Mouse (Mus musculus) midbrain, embryonic 11.5 days (tissue): ENCODE measurements around the gene Gys1. TPM values are rescaled to one million over a fixed set of nuclear protein-coding genes. Genes with fewer than 3 reads are reported as not detected.
"Not testable (repeated sequence)": the region's sequence is repeated elsewhere in the genome, so short reads cannot be mapped to it uniquely, and the experiment has no call there.

Experiments used
- ATAC-seq: fragments of 200-750 bp; cut with Nextera tagmentation; 2 replicates; pipeline ENCODE4 v1.8.0; 2017; ENCODE audit warnings: moderate TSS enrichment, moderate library complexity; ENCODE audit not compliant: low FRiP score
- DNase-seq: peaks from one replicate; pipeline ENCODE4 v3.0.0; 2015; ENCODE audit warnings: low spot score; ENCODE audit errors: missing footprints
- H3K27ac ChIP-seq: fragments of 300-500 bp; sonication (generic); 2 replicates; pipeline ENCODE4 v1.5.1; 2014; ENCODE audit warnings: low read depth, low read length
- H3K27me3 ChIP-seq: fragments of 300-500 bp; sonication (generic); 2 replicates; pipeline ENCODE4 v1.6.1; 2014; ENCODE audit warnings: mild to moderate bottlenecking, low read length, moderate library complexity, mixed read lengths; ENCODE audit not compliant: control insufficient read depth, insufficient read depth
- H3K36me3 ChIP-seq: fragments of 300-500 bp; sonication (generic); 2 replicates; pipeline ENCODE4 v1.6.1; 2014; ENCODE audit warnings: mild to moderate bottlenecking, low read length, moderate library complexity, mixed read lengths; ENCODE audit not compliant: control insufficient read depth, insufficient read depth
- H3K4me1 ChIP-seq: fragments of 300-500 bp; sonication (generic); 2 replicates; pipeline ENCODE4 v1.6.1; 2014; ENCODE audit warnings: low read length; ENCODE audit not compliant: control insufficient read depth, insufficient read depth
- H3K4me2 ChIP-seq: fragments of 300-500 bp; sonication (generic); 2 replicates; pipeline ENCODE4 v1.6.1; 2014; ENCODE audit warnings: mild to moderate bottlenecking, moderate library complexity
- H3K4me3 ChIP-seq: fragments of 300-500 bp; sonication (generic); 2 replicates; pipeline ENCODE4 v1.5.1; 2014; ENCODE audit warnings: low read depth, low read length
- H3K9ac ChIP-seq: fragments of 300-500 bp; sonication (generic); 2 replicates; pipeline ENCODE4 v1.6.1; 2014; ENCODE audit warnings: low read length
- H3K9me3 ChIP-seq: fragments of 300-500 bp; sonication (generic); 2 replicates; pipeline ENCODE4 v1.6.1; 2016; ENCODE audit warnings: low read length; ENCODE audit not compliant: control insufficient read depth
- WGBS: fragments of 180-500 bp; shearing (Covaris S2); extraction: QIAGEN DNeasy Blood & Tissue Kit; methylation state at CpG from one replicate; pipeline ENCODE4 v1.1.7; 2014; 5-methylcytosine and 5-hydroxymethylcytosine counted together
- polyA plus RNA-seq: library from polyadenylated mRNA; unstranded; fragments of >200 nt; fragmentation: Nextera tagmentation; extraction: Ambion mirVana; gene quantifications from 2 replicates; pipeline ENCODE4 v1.2.1, GENCODE M21; 2014

Gys1 gene
- polyA plus RNA-seq, 1 experiment from 2014 or later: 26.8 TPM

GRCm38 (mm10) chr7:45451344-45451982 is 16.8 kb downstream of the Gys1 start:
- Histone ChIP-seq H3K9me3 (no peaks in the 10 kb centered on the region), H3K9ac (no peak overlapping the region; the same call in 1 of the 2 replicates), H3K4me2 (no peak overlapping the region), H3K27ac (no peak overlapping the region), H3K27me3 (no peaks in the 10 kb centered on the region), H3K4me1 (no peaks in the 10 kb centered on the region), H3K36me3 (peaks cover 4% of the 10 kb centered on the region), H3K4me3 (no peak overlapping the region)
- peak; percentile 98 for DNase-seq
- ATAC-seq: peak; percentile 65
- WGBS: 56% methylated on average over 23 of the region's 23 CpGs

GRCm38 (mm10) chr7:45454971-45455370 is 20.3 kb downstream of the Gys1 start:
- H3K9me3 ChIP-seq: no peaks in the 10 kb centered on the region
- DNase-seq: no peak
- no peak overlapping the region for H3K4me2 ChIP-seq
- H3K4me3 ChIP-seq: no peak overlapping the region
- no peak overlapping the region for H3K9ac ChIP-seq
- no peaks in the 10 kb centered on the region for H3K27me3 ChIP-seq
- H3K36me3 ChIP-seq: peaks cover 17% of the 10 kb centered on the region
- H3K4me1 ChIP-seq: peaks cover 16% of the 10 kb centered on the region
- no peak overlapping the region for H3K27ac ChIP-seq
- whole genome bisulfite sequencing: 92% methylated on average over 15 of the region's 15 CpGs
- no peak for ATAC-seq

GRCm38 (mm10) chr7:45455932-45456696 is 21.5 kb downstream of the Gys1 start:
- H3K9me3 ChIP-seq: no peaks in the 10 kb centered on the region
- H3K4me1 ChIP-seq: peaks cover 23% of the 10 kb centered on the region
- H3K9ac ChIP-seq: no peak overlapping the region
- H3K36me3 ChIP-seq: peaks cover 17% of the 10 kb centered on the region
- H3K4me3 ChIP-seq: no peak overlapping the region
- no peak for ATAC-seq
- no peak overlapping the region for H3K4me2 ChIP-seq
- 83% methylated on average over 13 of the region's 13 CpGs for WGBS
- no peak for DNase-seq
- H3K27ac ChIP-seq: peak overlapping the region; percentile 1; the same call in 1 of the 2 replicates
- H3K27me3 ChIP-seq: no peaks in the 10 kb centered on the region

- WGBS: 57% methylated on average over 9 of the region's 9 CpGs
- Histone ChIP-seq H3K36me3 (peaks cover 17% of the 10 kb centered on the region), H3K9ac (no peak overlapping the region), H3K27ac (no peak overlapping the region; the same call in 1 of the 2 replicates), H3K9me3 (no peaks in the 10 kb centered on the region), H3K4me2 (peak overlapping the region; percentile 96; the same call in 1 of the 2 replicates), H3K27me3 (no peaks in the 10 kb centered on the region), H3K4me1 (peaks cover 23% of the 10 kb centered on the region), H3K4me3 (peak overlapping the region; percentile 87; the same call in 1 of the 2 replicates)
- ATAC-seq (no peak), DNase-seq (peak; percentile 90)
These were observed 22.1 kb downstream of the Gys1 start for GRCm38 (mm10) chr7:45456721-45457203.

GRCm38 (mm10) chr7:45457204-45458060 is 22.8 kb downstream of the Gys1 start:
- DNase-seq (peak; percentile 89), ATAC-seq (no peak)
- peaks cover 20% of the 10 kb centered on the region for H3K36me3 ChIP-seq
- H3K27ac ChIP-seq: no peak overlapping the region; the same call in 1 of the 2 replicates
- peak overlapping the region; percentile 87 for H3K4me3 ChIP-seq
- H3K9me3 ChIP-seq: no peaks in the 10 kb centered on the region
- H3K27me3 ChIP-seq: no peaks in the 10 kb centered on the region
- 78% methylated on average over 10 of the region's 10 CpGs for WGBS
- H3K4me1 ChIP-seq: peaks cover 23% of the 10 kb centered on the region
- H3K9ac ChIP-seq: peak overlapping the region; percentile 9; the same call in 1 of the 2 replicates
- peak overlapping the region; percentile 96 for H3K4me2 ChIP-seq

GRCm38 (mm10) chr7:45458748-45459563 is 24.3 kb downstream of the Gys1 start:
- peak overlapping the region; percentile 82 for H3K27ac ChIP-seq
- H3K9me3 ChIP-seq: no peaks in the 10 kb centered on the region
- peak; percentile 73 for ATAC-seq
- WGBS: 1% methylated on average over 43 of the region's 43 CpGs
- H3K36me3 ChIP-seq: peaks cover 21% of the 10 kb centered on the region
- H3K4me2 ChIP-seq: peak overlapping the region; percentile 96
- peak; percentile 99 for DNase-seq
- peaks cover 23% of the 10 kb centered on the region for H3K4me1 ChIP-seq
- H3K27me3 ChIP-seq: no peaks in the 10 kb centered on the region
- peak overlapping the region; percentile 83 for H3K9ac ChIP-seq
- peak overlapping the region; percentile 87 for H3K4me3 ChIP-seq

GRCm38 (mm10) chr7:45459564-45460140 is 25.0 kb downstream of the Gys1 start, which contains the start of gene Ftl1:
Ftl1 (minus strand) TSS chr7:45459884.
- H3K9ac ChIP-seq: peak within 1 kb of the TSS; percentile 83
- peak within 1 kb of the TSS; percentile 87 for H3K4me3 ChIP-seq
- ATAC-seq (peak; percentile 98), DNase-seq (peak; percentile 99)
- H3K4me2 ChIP-seq: peak within 1 kb of the TSS; percentile 96
- not testable (repeated sequence) for H3K27me3 ChIP-seq, H3K9me3 ChIP-seq
- peak within 1 kb of the TSS; percentile 82 for H3K27ac ChIP-seq
- WGBS: under 1% methylated on average over 23 of the region's 37 CpGs
- peaks cover 23% of the 10 kb centered on the region for H3K4me1 ChIP-seq
- peaks cover 18% of the 10 kb centered on the region for H3K36me3 ChIP-seq

- H3K27me3 ChIP-seq: no peaks in the 10 kb centered on the region
- ATAC-seq (no peak), DNase-seq (peak; percentile 90)
- H3K4me2 ChIP-seq: peak overlapping the region; percentile 37
- no peak overlapping the region; the same call in 1 of the 2 replicates for H3K4me3 ChIP-seq
- H3K27ac ChIP-seq: peak overlapping the region; percentile 60
- H3K9ac ChIP-seq: peak overlapping the region; percentile 39
- H3K9me3 ChIP-seq: no peaks in the 10 kb centered on the region
- 77% methylated on average over 7 of the region's 7 CpGs for WGBS
- peaks cover 25% of the 10 kb centered on the region for H3K4me1 ChIP-seq
- H3K36me3 ChIP-seq: peaks cover 20% of the 10 kb centered on the region
These were observed 25.7 kb downstream of the Gys1 start for GRCm38 (mm10) chr7:45460377-45460776.
